Mouse (Mus musculus) heart, embryonic 13.5 days (tissue): ENCODE measurements around the gene C5ar1. TPM values are rescaled to one million over a fixed set of nuclear protein-coding genes. Genes with fewer than 3 reads are reported as not detected.

Experiments used
- ATAC-seq: fragments of 200-750 bp; cut with Nextera tagmentation; 2 replicates; pipeline ENCODE4 v1.8.0; 2017; ENCODE audit warnings: moderate TSS enrichment; ENCODE audit not compliant: insufficient number of reproducible peaks, low FRiP score, low TSS enrichment; ENCODE audit errors: extremely low read depth
- H3K27ac ChIP-seq: fragments of 300-500 bp; sonication (generic); replicated peaks from 2 replicates; pipeline ENCODE4 v1.5.1; 2015; ENCODE audit warnings: moderate library complexity, mild to moderate bottlenecking, inconsistent platforms
- H3K27me3 ChIP-seq: fragments of 300-500 bp; sonication (generic); replicated peaks from 2 replicates; pipeline ENCODE4 v1.6.1; 2015; ENCODE audit warnings: mild to moderate bottlenecking, inconsistent platforms
- H3K36me3 ChIP-seq: fragments of 300-500 bp; sonication (generic); 2 replicates; pipeline ENCODE4 v1.6.1; 2015; ENCODE audit warnings: mild to moderate bottlenecking, inconsistent platforms
- H3K4me1 ChIP-seq: fragments of 300-500 bp; sonication (generic); 2 replicates; pipeline ENCODE4 v1.6.1; 2015; ENCODE audit warnings: inconsistent platforms
- H3K4me2 ChIP-seq: fragments of 300-500 bp; sonication (generic); 2 replicates; pipeline ENCODE4 v1.6.1; 2015; ENCODE audit warnings: inconsistent platforms, mild to moderate bottlenecking, moderate library complexity
- H3K4me3 ChIP-seq: fragments of 300-500 bp; sonication (generic); 2 replicates; pipeline ENCODE4 v1.5.1; 2015; ENCODE audit warnings: moderate library complexity, mild to moderate bottlenecking, inconsistent platforms
- H3K9ac ChIP-seq: fragments of 300-500 bp; sonication (generic); 2 replicates; pipeline ENCODE4 v1.6.1; 2015; ENCODE audit warnings: inconsistent platforms, mild to moderate bottlenecking, moderate library complexity
- H3K9me3 ChIP-seq: fragments of 300-500 bp; sonication (generic); 2 replicates; pipeline ENCODE4 v1.6.1; 2016; ENCODE audit warnings: inconsistent platforms
- WGBS: fragments of 180-500 bp; shearing (Covaris S2); methylation state at CpG from one replicate; pipeline ENCODE4 v1.1.7; 2015; ENCODE audit warnings: mixed read lengths; 5-methylcytosine and 5-hydroxymethylcytosine counted together
- polyA plus RNA-seq: library from polyadenylated mRNA; unstranded; fragments of >200 nt; fragmentation: Nextera tagmentation; extraction: Ambion mirVana; gene quantifications from 2 replicates; pipeline ENCODE4 v1.2.1, GENCODE M21; 2015

Gene C5ar1
- polyA plus RNA-seq, 1 experiment from 2014 or later, result 2.2 TPM

DNA sequence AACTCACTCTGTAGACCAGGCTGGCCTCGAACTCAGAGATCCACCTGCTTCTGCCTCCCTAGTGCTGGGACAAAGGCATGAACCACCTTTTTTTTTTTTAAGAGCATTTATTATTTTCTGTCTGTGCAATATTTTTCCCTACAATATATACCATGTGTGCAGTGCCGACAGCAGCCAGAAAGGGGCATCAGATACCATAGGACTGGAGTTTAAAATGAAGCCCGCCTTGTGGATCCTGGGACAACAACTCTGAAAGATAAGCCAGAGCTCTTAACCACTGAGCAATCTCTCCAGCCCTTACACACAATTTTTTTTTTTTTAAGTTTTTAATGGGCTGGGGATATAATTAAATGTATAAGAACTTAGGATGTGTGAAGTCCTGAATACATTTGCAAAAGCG lies 35.0 kb upstream of the C5ar1 start:
- Histone ChIP-seq H3K4me3 (peak overlapping the region; percentile 55), H3K4me2 (peak overlapping the region; percentile 74), H3K27me3 (no peaks in the 10 kb centered on the region), H3K27ac (peak overlapping the region; percentile 94), H3K9me3 (no peaks in the 10 kb centered on the region), H3K4me1 (peaks cover 27% of the 10 kb centered on the region), H3K36me3 (no peaks in the 10 kb centered on the region), H3K9ac (peak overlapping the region; percentile 77)
- WGBS, result 24% methylated on average over 4 of the region's 4 CpGs
- no peak for ATAC-seq

DNA sequence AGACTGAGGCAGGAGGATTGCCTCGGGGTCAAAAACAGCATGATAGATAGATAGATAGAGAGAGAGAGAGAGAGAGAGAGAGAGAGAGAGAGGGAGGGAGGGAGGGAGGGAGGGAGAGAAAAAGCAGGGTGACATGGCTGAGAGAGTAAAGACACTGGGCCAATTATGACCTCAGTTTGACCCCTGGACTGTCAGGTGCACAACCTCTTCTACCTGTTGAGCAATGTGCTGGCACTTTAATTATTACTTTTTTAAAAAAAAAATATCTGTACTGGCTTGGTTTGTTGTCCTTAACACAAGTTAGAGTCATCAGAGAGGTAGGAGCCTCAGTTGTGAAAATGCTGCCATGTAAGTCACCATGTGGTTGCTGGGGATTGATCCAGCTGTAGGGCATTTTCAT lies 28.5 kb upstream of the C5ar1 start:
- H3K4me3 ChIP-seq, result no peak overlapping the region
- WGBS, result 80% methylated on average over 1 of the region's 1 CpGs
- H3K27me3 ChIP-seq, result no peaks in the 10 kb centered on the region
- H3K9me3 ChIP-seq, result no peaks in the 10 kb centered on the region
- peaks cover 11% of the 10 kb centered on the region for H3K4me1 ChIP-seq
- H3K27ac ChIP-seq, result no peak overlapping the region
- H3K9ac ChIP-seq, result no peak overlapping the region
- no peak for ATAC-seq
- no peak overlapping the region for H3K4me2 ChIP-seq
- peaks cover 14% of the 10 kb centered on the region for H3K36me3 ChIP-seq

DNA sequence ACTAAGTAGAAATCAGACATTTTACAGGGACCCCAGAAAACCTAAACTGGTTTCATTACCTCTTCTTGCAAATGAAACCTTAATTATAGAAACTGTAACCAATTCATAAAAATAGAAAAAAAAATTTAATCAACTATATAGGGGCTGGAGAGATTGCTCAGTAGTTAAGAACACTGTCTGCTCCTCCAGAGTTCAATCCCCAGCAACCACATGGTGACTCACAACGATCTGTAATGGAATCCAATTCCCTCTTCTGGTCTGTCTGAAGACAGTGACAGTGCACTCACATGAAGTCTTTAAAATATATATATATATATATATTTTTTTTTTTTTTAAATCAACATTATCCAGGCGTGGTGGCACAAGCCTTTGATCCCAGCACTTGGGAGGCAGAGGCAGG lies 27.7 kb upstream of the C5ar1 start:
- Histone ChIP-seq H3K9me3 (no peaks in the 10 kb centered on the region), H3K9ac (peak overlapping the region; percentile 86), H3K4me3 (peak overlapping the region; percentile 77), H3K36me3 (peaks cover 22% of the 10 kb centered on the region), H3K27ac (peak overlapping the region; percentile 97), H3K27me3 (no peaks in the 10 kb centered on the region), H3K4me2 (peak overlapping the region; percentile 80), H3K4me1 (peaks cover 11% of the 10 kb centered on the region)
- no peak for ATAC-seq
- WGBS, result 84% methylated on average over 2 of the region's 2 CpGs

DNA sequence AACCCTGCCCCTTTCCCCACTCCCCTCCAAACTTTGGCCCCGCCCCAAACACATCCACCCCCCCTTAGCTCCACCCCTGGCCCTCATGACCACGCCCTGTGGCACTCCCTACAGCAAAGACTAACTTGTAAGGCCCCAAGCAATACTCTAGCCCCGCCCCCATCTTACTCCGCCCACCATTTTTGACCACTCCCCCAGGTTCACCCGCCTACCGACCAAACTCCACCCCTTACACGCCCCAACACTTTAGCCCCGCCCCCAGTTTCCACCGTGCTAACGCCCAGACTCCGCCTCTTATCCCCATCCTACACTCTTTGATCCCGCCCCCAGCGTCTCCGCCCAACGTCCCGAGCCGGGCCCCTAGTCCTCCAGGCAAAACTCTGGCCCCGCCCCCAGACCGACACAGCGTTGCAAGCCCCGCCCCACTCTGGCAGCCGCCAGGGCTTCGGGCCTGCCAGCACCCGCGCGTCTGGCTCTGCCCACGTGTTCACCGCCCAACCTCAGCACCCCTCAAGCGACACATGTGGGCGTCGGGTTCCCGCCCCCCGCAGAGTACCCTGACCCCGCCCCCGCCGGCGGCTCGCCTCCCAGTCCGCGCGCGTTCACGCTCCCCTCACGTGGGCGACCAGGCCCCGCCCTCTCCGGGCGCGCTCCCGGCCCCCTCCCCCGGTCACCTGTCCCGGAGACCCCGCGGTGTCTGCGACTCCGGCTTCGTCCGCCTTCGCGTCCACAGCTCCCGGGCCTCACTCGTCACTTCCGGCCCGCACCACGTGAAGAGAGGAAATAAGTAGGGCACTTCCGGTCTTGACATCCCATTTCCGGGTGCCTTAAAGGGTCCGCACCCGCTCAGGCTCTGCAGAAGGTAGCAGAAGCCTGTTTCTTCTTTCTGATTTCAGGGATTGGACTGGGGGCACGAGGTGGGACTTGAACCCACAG lies 27.0 kb upstream of the C5ar1 start, which contains the start of gene Ccdc9:
Ccdc9 (minus strand) TSS at position 770 of the 936 bp plus-strand sequence.
- Histone ChIP-seq H3K27me3 (no peaks in the 10 kb centered on the region), H3K4me3 (peak within 1 kb of the TSS; percentile 77), H3K4me1 (peaks cover 11% of the 10 kb centered on the region), H3K9me3 (no peaks in the 10 kb centered on the region), H3K36me3 (peaks cover 29% of the 10 kb centered on the region), H3K27ac (peak within 1 kb of the TSS; percentile 97), H3K9ac (peak within 1 kb of the TSS; percentile 86), H3K4me2 (peak within 1 kb of the TSS; percentile 80)
- under 1% methylated on average over 69 of the region's 70 CpGs for WGBS
- peak; percentile 89 for ATAC-seq

DNA sequence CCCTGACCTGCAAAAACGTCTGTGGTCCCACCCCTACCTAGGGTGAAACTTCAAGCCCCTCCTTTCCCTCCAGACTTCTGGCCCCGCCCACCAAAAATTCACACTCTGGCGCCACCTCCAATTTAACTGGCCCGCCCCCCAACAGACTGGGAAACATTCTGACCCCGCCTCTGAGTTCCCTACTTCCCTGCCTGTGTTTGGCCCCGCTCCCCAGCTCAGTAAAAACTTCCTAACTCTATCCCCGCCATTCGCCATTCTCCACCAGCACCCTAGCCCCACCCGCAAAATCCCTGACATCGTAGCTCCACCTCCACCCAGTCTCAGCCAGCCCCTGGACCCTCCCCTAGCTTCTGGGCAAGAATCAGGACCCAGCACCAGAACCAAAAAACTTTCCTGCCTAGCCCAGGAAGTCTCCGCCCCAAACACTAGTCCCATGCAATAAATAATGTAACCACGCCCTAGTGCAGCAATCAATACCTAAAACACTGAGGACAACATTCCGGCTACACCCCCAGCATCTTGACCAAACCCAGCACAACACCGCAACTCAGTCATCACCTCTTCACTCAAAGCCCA lies 26.2 kb upstream of the C5ar1 start:
- no peaks in the 10 kb centered on the region for H3K9me3 ChIP-seq
- H3K4me1 ChIP-seq, result peaks cover 11% of the 10 kb centered on the region
- peak overlapping the region; percentile 77 for H3K4me3 ChIP-seq
- WGBS, result 3% methylated on average over 14 of the region's 14 CpGs
- H3K4me2 ChIP-seq, result peak overlapping the region; percentile 80
- H3K27ac ChIP-seq, result peak overlapping the region; percentile 97
- no peaks in the 10 kb centered on the region for H3K27me3 ChIP-seq
- peak; percentile 17; the same call in 1 of the 2 replicates for ATAC-seq
- H3K9ac ChIP-seq, result peak overlapping the region; percentile 73
- H3K36me3 ChIP-seq, result peaks cover 37% of the 10 kb centered on the region

- H3K4me1 ChIP-seq, result peaks cover 11% of the 10 kb centered on the region
- no peak for ATAC-seq
Measured at GRCm38 (mm10) chr7:16284904-16285303, 25.6 kb upstream of the C5ar1 start.

DNA sequence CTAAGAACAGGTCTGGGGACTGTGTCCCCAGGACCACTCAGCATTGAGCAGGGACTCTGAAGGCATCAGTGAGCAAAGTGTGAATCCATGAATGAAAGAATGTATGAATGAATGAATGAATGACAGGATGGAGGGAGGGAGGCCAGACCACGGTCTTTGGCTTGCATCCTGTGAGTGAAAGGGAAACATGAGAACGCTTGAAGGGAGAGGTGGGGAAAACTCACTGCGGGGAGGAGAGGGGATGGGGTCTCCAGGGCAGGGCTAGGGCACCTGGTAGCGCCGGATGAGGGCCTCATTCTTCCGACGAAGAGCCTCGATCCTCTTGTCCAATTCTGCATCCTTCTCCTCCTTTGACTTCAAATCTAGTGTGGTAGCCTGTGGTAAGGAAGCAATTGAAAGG lies 24.7 kb upstream of the C5ar1 start:
- no peak for ATAC-seq
- no peak overlapping the region for H3K4me3 ChIP-seq
- H3K9ac ChIP-seq, result no peak overlapping the region
- peaks cover 11% of the 10 kb centered on the region for H3K4me1 ChIP-seq
- no peaks in the 10 kb centered on the region for H3K9me3 ChIP-seq
- H3K27me3 ChIP-seq, result no peaks in the 10 kb centered on the region
- H3K4me2 ChIP-seq, result no peak overlapping the region
- no peak overlapping the region for H3K27ac ChIP-seq
- peaks cover 51% of the 10 kb centered on the region for H3K36me3 ChIP-seq
- 90% methylated on average over 8 of the region's 8 CpGs for WGBS

More at GRCm38 (mm10) chr7:16284904-16285303, 25.6 kb upstream of the C5ar1 start:
- Histone ChIP-seq H3K9me3 (no peaks in the 10 kb centered on the region), H3K36me3 (peaks cover 43% of the 10 kb centered on the region), H3K27me3 (no peaks in the 10 kb centered on the region), H3K4me3 (peak overlapping the region; percentile 77), H3K4me2 (peak overlapping the region; percentile 80), H3K27ac (peak overlapping the region; percentile 97), H3K9ac (peak overlapping the region; percentile 73)
- 71% methylated on average over 9 of the region's 9 CpGs for WGBS

- Histone ChIP-seq H3K9ac (no peak overlapping the region), H3K27ac (no peak overlapping the region), H3K4me1 (peaks cover 11% of the 10 kb centered on the region), H3K4me2 (no peak overlapping the region), H3K9me3 (no peaks in the 10 kb centered on the region), H3K36me3 (peaks cover 67% of the 10 kb centered on the region), H3K4me3 (no peak overlapping the region), H3K27me3 (no peaks in the 10 kb centered on the region)
- no peak for ATAC-seq
- 89% methylated on average over 13 of the region's 13 CpGs for WGBS
Measured at GRCm38 (mm10) chr7:16282334-16282733, 23.0 kb upstream of the C5ar1 start.

GRCm38 (mm10) chr7:16280721-16281120 lies 21.4 kb upstream of the C5ar1 start:
- 86% methylated on average over 11 of the region's 11 CpGs for WGBS
- no peak for ATAC-seq
- Histone ChIP-seq H3K27me3 (no peaks in the 10 kb centered on the region), H3K9me3 (no peaks in the 10 kb centered on the region), H3K27ac (no peak overlapping the region), H3K9ac (no peak overlapping the region), H3K4me1 (peaks cover 11% of the 10 kb centered on the region), H3K4me2 (no peak overlapping the region), H3K4me3 (no peak overlapping the region), H3K36me3 (peaks cover 83% of the 10 kb centered on the region)

DNA sequence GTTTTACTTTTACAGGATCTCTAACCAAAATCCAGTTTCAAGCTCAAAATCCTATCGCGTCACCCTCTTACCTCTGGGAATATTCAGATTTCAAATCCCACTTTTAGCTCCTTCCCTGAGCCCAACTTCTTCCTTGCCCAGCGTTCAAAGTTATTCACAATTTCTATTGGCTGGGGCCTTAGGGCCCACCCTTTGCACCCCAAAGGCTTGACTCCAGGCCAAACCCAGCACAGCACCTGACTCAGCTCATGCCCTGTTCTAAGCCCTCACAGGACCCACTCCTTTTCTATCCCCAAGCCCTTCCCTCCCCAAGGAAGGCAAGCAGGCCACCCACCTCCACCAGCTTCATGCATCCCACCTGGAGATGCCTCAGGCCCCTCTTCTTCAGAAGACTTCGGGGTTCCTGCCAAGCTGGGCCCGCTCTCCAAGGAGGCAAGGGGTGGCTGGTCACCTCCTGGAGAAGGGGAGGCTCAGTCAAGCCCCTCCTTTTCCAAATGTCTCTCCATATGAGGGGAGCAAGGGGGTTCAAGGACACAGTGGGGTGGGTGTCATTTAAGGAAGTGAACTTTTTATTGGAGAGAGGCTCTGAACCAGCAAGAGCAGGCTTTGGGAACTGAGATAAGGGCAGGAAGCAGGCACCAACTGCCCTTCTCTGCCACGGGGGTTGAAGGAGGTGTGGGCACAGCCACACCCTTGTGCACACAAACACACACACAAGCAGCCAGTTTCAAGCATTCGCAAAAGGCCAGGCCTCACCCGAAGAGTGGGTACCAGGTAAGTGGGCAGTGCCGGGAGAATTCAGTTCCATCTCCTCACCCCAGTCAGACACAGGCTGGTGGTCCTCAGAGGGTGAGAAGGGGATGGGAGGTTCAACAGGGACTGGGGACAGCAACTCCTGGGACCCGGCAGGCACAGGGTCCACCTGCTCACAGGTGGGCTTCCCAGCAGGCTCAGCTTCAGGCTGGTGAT lies 15.9 kb upstream of the C5ar1 start:
- H3K4me1 ChIP-seq, result peaks cover 31% of the 10 kb centered on the region
- no peak for ATAC-seq
- no peaks in the 10 kb centered on the region for H3K9me3 ChIP-seq
- no peak overlapping the region for H3K4me3 ChIP-seq
- 84% methylated on average over 10 of the region's 10 CpGs for WGBS
- no peaks in the 10 kb centered on the region for H3K27me3 ChIP-seq
- peaks cover 52% of the 10 kb centered on the region for H3K36me3 ChIP-seq
- H3K4me2 ChIP-seq, result no peak overlapping the region; the same call in 1 of the 2 replicates
- peak overlapping the region; percentile 88 for H3K9ac ChIP-seq
- no peak overlapping the region for H3K27ac ChIP-seq

GRCm38 (mm10) chr7:16273766-16274140 lies 14.4 kb upstream of the C5ar1 start:
- Histone ChIP-seq H3K9me3 (no peaks in the 10 kb centered on the region), H3K27me3 (no peaks in the 10 kb centered on the region), H3K4me1 (peaks cover 31% of the 10 kb centered on the region), H3K27ac (peak overlapping the region; percentile 92), H3K4me3 (peak overlapping the region; percentile 79), H3K4me2 (peak overlapping the region; percentile 93), H3K9ac (peak overlapping the region; percentile 88), H3K36me3 (peaks cover 39% of the 10 kb centered on the region)
- ATAC-seq, result peak; percentile 53; the same call in 1 of the 2 replicates
- under 1% methylated on average over 18 of the region's 18 CpGs for WGBS
